Comparison of ENCODE assay signal across 8 mouse cellular contexts in the genomic region with DNA sequence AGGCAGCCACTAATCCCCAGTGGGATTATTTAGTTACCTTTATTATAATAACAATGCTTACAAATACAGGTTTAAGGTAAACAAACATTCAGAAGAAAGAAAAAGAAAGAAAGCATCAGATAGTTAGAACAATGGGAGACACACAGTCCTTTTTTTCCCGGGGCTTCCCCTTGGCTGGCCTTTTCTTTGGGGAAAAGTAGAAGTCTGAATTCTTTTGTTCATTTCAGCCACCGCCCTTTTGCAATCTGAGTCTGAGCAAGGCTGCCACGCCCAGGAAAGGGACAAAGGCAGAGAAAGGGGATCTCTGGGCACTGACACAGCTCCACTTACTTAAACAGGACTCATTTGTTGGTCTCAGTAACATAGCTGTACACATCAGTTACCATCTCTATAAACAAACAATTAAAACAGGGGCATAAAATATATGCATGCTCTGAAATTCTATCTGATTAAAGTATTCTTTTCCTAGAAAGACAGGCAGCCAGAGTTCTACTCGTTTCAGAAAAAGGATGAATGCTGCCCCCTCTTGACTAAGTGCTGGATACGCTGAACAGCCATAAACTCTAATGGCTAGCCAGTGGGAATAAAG.
A peak's percentile ranks its signal among the peaks of the same experiment; 100 is the strongest.
DNase-seq lines count a peak whose midpoint lies in the region; ATAC-seq and TF ChIP-seq lines count a peak whose summit lies in the region.

No protein-coding gene starts in this region.

- peak overlapping the region; percentile 44 for H3K4me2 ChIP-seq in embryonic facial prominence, embryonic 13.5 days
- H3K4me2 ChIP-seq in heart, postnatal 0 days (ENCODE audit: low read depth, low read length) = peak overlapping the region; percentile 54

- H3K36me3 ChIP-seq in embryonic facial prominence, embryonic 13.5 days = no peaks in the 10 kb centered on the region
- H3K36me3 ChIP-seq in heart, postnatal 0 days (replicated peaks; ENCODE audit: control insufficient read depth, insufficient read depth, low read length) = no peaks in the 10 kb centered on the region

- no peaks in the 10 kb centered on the region for H3K9me3 ChIP-seq in embryonic facial prominence, embryonic 13.5 days
- 0 out of 2 replicates have a peak, but pooled peaks cover 1% of the 10 kb centered on the region for H3K9me3 ChIP-seq in heart, postnatal 0 days (replicated peaks; ENCODE audit: control insufficient read depth, low read length)

- H3K4me1 ChIP-seq in embryonic facial prominence, embryonic 13.5 days = peaks cover 12% of the 10 kb centered on the region
- H3K4me1 ChIP-seq in heart, postnatal 0 days (ENCODE audit: control insufficient read depth, insufficient read depth) = peaks cover 20% of the 10 kb centered on the region

- H3K4me3 ChIP-seq in embryonic facial prominence, embryonic 13.5 days = no peak overlapping the region
- H3K4me3 ChIP-seq in heart, postnatal 0 days (ENCODE audit: low read depth, low read length) = peak overlapping the region; percentile 19; the same call in 1 of the 2 replicates

- DNase-seq in urinary bladder, postnatal 25 days (ENCODE audit: low spot score) = peak; percentile 4
- no peak for DNase-seq in urinary bladder, postnatal 36 days (ENCODE audit: low spot score in 2 of 2)
- DNase-seq in heart, postnatal 0 days (ENCODE audit: low spot score) = peak; percentile 81
- DNase-seq in kidney, postnatal 4 days = peak; percentile 35 to 53
- DNase-seq in lung, postnatal 14 days = peak; percentile 51
- peak; percentile 37 for DNase-seq in right cerebral cortex, postnatal 25 days
- DNase-seq in B cell, adult 2 months = no peak

- ATAC-seq in embryonic facial prominence, embryonic 13.5 days (ENCODE audit: insufficient number of reproducible peaks, insufficient read depth, low FRiP score, low TSS enrichment, low read depth) = 0 out of 2 replicates have a peak, but pooled peaks have one; percentile 68
- ATAC-seq in heart, postnatal 0 days (ENCODE audit: insufficient read depth, low read depth) = peak; percentile 72

- WGBS in embryonic facial prominence, embryonic 13.5 days = 3% methylated on average over 5 of the region's 5 CpGs
- 4% methylated on average over 5 of the region's 5 CpGs for WGBS in heart, postnatal 0 days

- peak; percentile 69 for TF ChIP-seq CTCF in heart, postnatal 0 days (IDR thresholded peaks at IDR 0.05; ENCODE audit: low read depth)

- H3K27ac ChIP-seq in embryonic facial prominence, embryonic 13.5 days = peak overlapping the region; percentile 41; the same call in 1 of the 2 replicates
- peak overlapping the region; percentile 86 for H3K27ac ChIP-seq in heart, postnatal 0 days (ENCODE audit: low read depth)

- no peak for TF ChIP-seq EP300 in heart, postnatal 0 days (IDR thresholded peaks at IDR 0.05; ENCODE audit: low read depth)

- H3K9ac ChIP-seq in embryonic facial prominence, embryonic 13.5 days = no peak overlapping the region
- H3K9ac ChIP-seq in heart, postnatal 0 days (replicated peaks; ENCODE audit: low read depth, low read length) = peak overlapping the region; percentile 20; the same call in 1 of the 2 replicates

- H3K27me3 ChIP-seq in embryonic facial prominence, embryonic 13.5 days = no peaks in the 10 kb centered on the region
- no peaks in the 10 kb centered on the region for H3K27me3 ChIP-seq in heart, postnatal 0 days (ENCODE audit: control insufficient read depth, insufficient read depth, low read length)

Comparison
In these comparisons a context has a peak if more than half of its experiments do, and no peak if none do; other contexts are left out.
1. DNase-seq: peak in urinary bladder, postnatal 25 days (single experiment), heart, postnatal 0 days (single experiment), kidney, postnatal 4 days (2 of 2), lung, postnatal 14 days (single experiment) and right cerebral cortex, postnatal 25 days (single experiment); none in urinary bladder, postnatal 36 days (0 of 2) and B cell, adult 2 months (0 of 2).